Mouse (Mus musculus) cerebellum, adult 18-20 months (tissue): ENCODE results near the gene Olfr1260.

ENCODE experiments used
- DNase-seq, 2 experiments: peaks; one replicate each; pipeline ENCODE4 v3.0.0; 2021

Gene Olfr1260

DNA sequence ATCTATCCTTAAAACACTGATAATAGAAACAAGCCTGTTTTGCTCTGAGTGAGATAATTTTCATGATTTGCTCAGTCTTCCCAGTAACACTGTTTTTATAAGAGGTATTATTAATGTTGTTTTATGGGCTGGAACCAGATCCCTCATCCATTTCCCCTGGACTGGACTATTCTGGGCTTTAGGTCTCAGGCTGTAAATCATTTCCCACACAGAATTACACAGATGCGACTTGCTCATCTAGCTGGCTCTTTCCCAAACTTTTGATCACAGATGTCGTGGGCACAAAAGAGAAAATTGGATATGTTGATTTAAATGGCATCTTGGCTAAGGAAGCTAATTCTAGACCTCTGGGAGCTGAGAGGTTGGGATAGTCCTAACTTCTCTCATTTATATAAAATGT lies at the start of gene Olfr1260:
Olfr1260 (plus strand) TSS at position 157 of the 400 bp plus-strand sequence.
- DNase-seq = no peak

DNA sequence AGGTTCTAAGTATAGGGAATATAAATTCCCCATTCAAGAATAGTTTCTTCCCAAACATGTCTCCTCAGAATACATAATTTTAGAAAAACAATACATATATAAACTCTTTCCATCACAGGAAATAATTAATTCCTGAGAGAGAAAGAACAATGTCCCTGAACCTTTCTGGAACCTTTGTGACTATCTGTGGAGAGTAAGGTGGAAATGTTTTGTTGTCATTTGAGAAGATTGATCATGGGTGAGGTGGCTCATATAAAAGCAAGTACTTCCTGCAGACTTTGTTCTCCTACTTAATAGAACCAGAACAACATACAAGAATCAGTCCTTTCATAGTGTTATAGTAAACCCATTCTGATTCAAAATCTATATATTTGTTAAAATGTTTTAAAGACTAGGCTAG lies 47.1 kb upstream of the Olfr1260 start, which contains the start of gene Olfr1258:
Olfr1258 (plus strand) TSS at position 301 of the 400 bp plus-strand sequence.
- no peak for DNase-seq

GRCm38 (mm10) chr2:89948564-89948963 lies 25.6 kb upstream of the Olfr1260 start, which contains the start of gene Olfr1259:
Gene Olfr1259 (minus strand): TSS chr2:89948664.
- no peak for DNase-seq

DNA sequence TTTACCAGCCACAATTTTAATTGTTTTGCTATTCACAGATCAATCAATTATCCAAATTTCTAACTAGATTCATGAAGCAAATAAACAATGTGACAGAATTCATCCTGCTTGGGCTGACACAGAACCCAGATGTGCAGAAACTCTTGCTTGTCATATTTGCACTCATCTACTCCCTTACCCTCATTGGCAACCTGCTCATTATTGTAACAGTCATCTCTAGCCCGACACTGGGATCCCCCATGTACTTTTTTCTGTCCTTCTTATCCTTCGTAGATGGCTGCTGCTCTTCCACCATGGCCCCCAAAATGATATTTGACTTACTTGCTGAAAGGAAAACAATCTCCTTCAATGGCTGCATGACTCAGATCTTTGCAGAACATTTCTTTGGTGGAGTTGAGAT lies 3.6 kb downstream of the Olfr1260 start:
- no peak for DNase-seq

DNA sequence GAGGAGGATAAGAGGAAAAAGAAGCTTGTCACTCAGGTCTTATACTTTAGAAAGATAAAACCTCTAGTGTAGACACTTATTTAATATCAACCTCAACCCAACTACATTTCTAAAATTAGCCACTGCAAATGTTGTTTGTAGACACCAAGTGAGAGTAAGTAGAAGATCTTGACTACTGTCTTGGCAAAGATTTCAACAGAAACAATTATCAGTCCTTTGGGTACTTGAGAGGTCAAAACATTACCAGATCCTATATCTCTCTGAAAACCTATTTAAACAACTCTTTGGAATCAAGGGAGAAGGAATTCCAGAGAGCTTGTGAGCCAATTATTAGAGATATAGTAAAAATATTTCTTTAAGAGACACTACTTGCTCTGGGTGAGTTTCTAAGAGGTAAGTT lies 16.8 kb downstream of the Olfr1260 start, which contains the start of gene Olfr1261:
Olfr1261 (plus strand) TSS at position 301 of the 400 bp plus-strand sequence.
- DNase-seq = no peak

DNA sequence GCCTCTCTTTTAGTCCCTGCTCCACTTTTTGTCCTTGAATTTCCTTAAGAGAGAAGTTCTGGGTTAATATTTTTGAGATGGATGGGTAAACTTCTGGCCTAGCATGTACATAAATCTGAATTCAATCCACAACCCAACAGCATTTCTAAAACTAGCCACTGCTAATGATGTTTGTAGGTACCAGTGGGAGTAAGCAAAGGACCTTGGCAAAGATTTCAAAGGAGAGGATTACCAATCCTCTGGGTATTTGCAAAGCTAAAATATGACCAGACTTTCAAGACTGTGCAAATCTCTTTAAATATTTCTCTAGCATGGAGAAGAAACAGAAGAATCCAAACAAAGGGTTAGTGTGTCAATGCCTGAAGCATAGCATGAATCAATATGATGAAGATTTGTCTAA lies 25.7 kb downstream of the Olfr1260 start, which contains the start of gene Olfr1262:
Olfr1262 (plus strand) TSS at position 301 of the 400 bp plus-strand sequence.
- DNase-seq = no peak

- DNase-seq = no peak
Measured at GRCm38 (mm10) chr2:90011831-90012230, 37.7 kb downstream of the Olfr1260 start, which contains the start of gene Olfr1263. Gene Olfr1263 (plus strand): TSS chr2:90012131.

DNA sequence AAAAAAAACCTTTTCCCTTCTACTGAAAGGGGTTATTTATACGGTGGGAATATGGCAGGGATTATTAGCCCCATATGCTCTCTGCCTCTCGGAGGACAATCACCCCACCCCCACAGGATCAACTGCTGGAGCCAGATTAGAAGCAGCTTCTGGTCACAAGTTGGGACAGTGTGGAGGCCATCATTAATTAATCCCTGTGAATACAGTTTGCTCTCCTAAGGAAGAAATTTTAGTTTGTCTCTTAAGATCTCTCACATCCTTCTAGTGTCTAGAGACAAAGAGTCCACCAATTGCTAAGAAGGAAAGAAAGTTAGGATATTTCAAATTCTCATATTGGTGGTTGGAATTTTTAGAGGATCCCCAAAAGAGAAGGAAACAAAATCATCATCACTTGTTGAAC lies 51.3 kb downstream of the Olfr1260 start, which contains the start of gene Olfr1264:
Olfr1264 (minus strand) TSS at position 101 of the 400 bp plus-strand sequence.
- DNase-seq = no peak
